Mouse (Mus musculus) central nervous system, embryonic 14 days (tissue): Measurements from ENCODE around the gene Mup20. TPM values are rescaled to one million over a fixed set of nuclear protein-coding genes. Genes with fewer than 3 reads are reported as not detected.

Experiments used
- polyA plus RNA-seq: library from polyadenylated mRNA; depleted of rRNA; stranded (reverse); fragments of >200 nt; gene quantifications from 2 replicates; pipeline ENCODE4 v1.2.3, GENCODE M21; 2012; rRNA removed

The Mup20 gene
- polyA plus RNA-seq: not detected in 2 replicates

DNA sequence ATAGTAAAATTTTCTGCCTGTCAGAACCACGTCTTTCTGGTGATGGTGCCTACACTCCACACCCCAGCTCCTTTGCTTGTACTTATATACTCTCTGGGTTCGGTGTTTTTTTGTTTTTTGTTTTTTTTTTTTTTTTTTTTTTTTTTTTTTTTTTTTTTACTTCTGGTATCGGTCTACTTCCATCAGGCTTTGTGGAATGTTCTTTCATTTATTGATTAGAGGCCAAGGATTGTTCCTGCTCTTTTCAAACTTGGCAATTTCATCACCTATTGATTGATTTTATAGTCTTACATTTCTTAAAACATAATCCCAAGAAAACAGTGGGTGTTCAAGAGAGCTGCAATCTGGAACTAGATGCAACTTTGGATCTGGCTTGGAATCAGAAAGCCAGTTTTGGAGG is at the start of gene Mup20:
TSS of gene Mup20 (minus strand) at position 101 of the 400 bp plus-strand sequence.

DNA sequence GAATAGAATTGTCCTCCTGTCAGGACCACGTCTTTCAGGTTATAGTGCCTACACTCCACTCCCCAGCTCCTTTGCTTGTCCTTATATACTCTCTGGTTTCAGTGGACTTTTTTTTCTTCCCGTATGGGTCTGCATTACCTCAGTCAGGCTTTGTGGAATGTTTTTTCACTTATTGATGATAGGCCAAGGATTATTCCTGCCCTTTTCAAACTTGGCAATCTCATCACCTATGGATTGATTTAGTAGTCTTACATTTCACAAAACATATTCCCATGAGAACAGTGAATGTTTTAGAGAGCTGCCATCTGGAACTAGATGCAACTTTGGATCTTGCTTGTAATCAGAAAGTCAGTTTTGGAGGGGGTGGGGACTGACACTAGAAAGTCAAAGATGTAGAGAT is 33.3 kb upstream of the Mup20 start, which contains the start of gene Mup3:
TSS of gene Mup3 (minus strand) at position 102 of the 400 bp plus-strand sequence.

Other genes starting within 250 kb of the Mup20 start
- gene Mup5, start 218.9 kb downstream of the Mup20 start, polyA plus RNA-seq: not detected in 2 replicates
- not detected in 2 replicates for gene Mup3, start 33.2 kb upstream of the Mup20 start, polyA plus RNA-seq
- gene Mup21, start 96.7 kb upstream of the Mup20 start, polyA plus RNA-seq: not detected in 2 replicates
- 14.6 and 14.7 TPM in 2 replicates for gene Zfp37, start 176.9 kb upstream of the Mup20 start, polyA plus RNA-seq
- gene Slc31a2, start 208.4 kb upstream of the Mup20 start, polyA plus RNA-seq: 11.3 and 12.6 TPM in 2 replicates